Mouse (Mus musculus) liver, embryonic 14.5 days (tissue): ENCODE data around the gene Gm10234. TPM values are rescaled to one million over a fixed set of nuclear protein-coding genes. Genes with fewer than 3 reads are reported as not detected.

Experiments
- ATAC-seq: fragments of 200-750 bp; cut with Nextera tagmentation; 2 replicates; pipeline ENCODE4 v1.8.0; 2017; ENCODE audit warnings: moderate number of reproducible peaks, mild to moderate bottlenecking, moderate library complexity; ENCODE audit not compliant: insufficient read depth
- DNase-seq, 3 experiments: peaks; one replicate each; pipeline ENCODE4 v3.0.0-alpha.2; 2012 to 2013; ENCODE audit warnings: low read depth in 3 of 3, low spot score in 3 of 3
- H3K27ac ChIP-seq: fragments of 300-500 bp; sonication (generic); 2 replicates; pipeline ENCODE4 v1.5.1; 2014; ENCODE audit warnings: moderate library complexity, mild to moderate bottlenecking, control low read depth, inconsistent platforms
- H3K27me3 ChIP-seq: fragments of 300-500 bp; sonication (generic); 2 replicates; pipeline ENCODE4 v1.6.1; 2014; ENCODE audit warnings: mild to moderate bottlenecking, low read length, moderate library complexity; ENCODE audit not compliant: control insufficient read depth, insufficient read depth
- H3K36me3 ChIP-seq: fragments of 300-500 bp; sonication (generic); replicated peaks from 2 replicates; pipeline ENCODE4 v1.6.1; 2014; ENCODE audit warnings: low read depth; ENCODE audit not compliant: control insufficient read depth, insufficient read depth
- H3K4me1 ChIP-seq, 2 experiments: fragments of 200-500 bp in 1 of 2; fragments of 300-500 bp in 1 of 2; sonication (generic) in 1 of 2; replicated peaks; 2 replicates each; pipeline ENCODE4 v1.6.1; 2012 to 2014; ENCODE audit warnings: antibody characterized with exemption in 1 of 2, inconsistent platforms in 1 of 2, low read length in 1 of 2; ENCODE audit not compliant: control insufficient read depth in 2 of 2, insufficient read depth in 2 of 2
- H3K4me2 ChIP-seq: fragments of 300-500 bp; sonication (generic); 2 replicates; pipeline ENCODE4 v1.6.1; 2014; ENCODE audit warnings: low read depth, mild to moderate bottlenecking, control low read depth, moderate library complexity
- H3K4me3 ChIP-seq, 2 experiments: fragments of 200-500 bp in 1 of 2; fragments of 300-500 bp in 1 of 2; sonication (generic) in 1 of 2; 2 replicates each; pipeline ENCODE4 v1.5.1; 2012 to 2014; ENCODE audit warnings: low read depth in 2 of 2, low read length in 2 of 2, mild to moderate bottlenecking in 2 of 2, control low read depth in 1 of 2, inconsistent platforms in 1 of 2, moderate library complexity in 1 of 2; ENCODE audit not compliant: insufficient read depth in 1 of 2
- H3K9ac ChIP-seq: fragments of 300-500 bp; sonication (generic); replicated peaks from 2 replicates; pipeline ENCODE4 v1.6.1; 2014; ENCODE audit warnings: mild to moderate bottlenecking, control low read depth, moderate library complexity
- H3K9me3 ChIP-seq: fragments of 300-500 bp; sonication (generic); 2 replicates; pipeline ENCODE4 v1.6.1; 2016; ENCODE audit warnings: low read length, mixed read lengths; ENCODE audit not compliant: control insufficient read depth
- CTCF ChIP-seq: IDR thresholded peaks from 2 replicates; pipeline ENCODE4 v1.5.1; 2016; ENCODE audit warnings: antibody characterized with exemption, low read depth, control low read depth
- EP300 ChIP-seq: IDR thresholded peaks from 2 replicates; pipeline ENCODE4 v1.6.1; 2016; ENCODE audit warnings: antibody characterized with exemption, low read depth
- WGBS: fragments of 180-500 bp; shearing (Covaris S2); extraction: QIAGEN DNeasy Blood & Tissue Kit; methylation state at CpG from one replicate; pipeline ENCODE4 v1.1.7; 2014; ENCODE audit not compliant: insufficient replicate concordance; 5-methylcytosine and 5-hydroxymethylcytosine counted together
- polyA plus RNA-seq, 2 experiments: library from polyadenylated mRNA; depleted of rRNA in 1 of 2; stranded (reverse) in 1 of 2; unstranded in 1 of 2; fragments of >200 nt; fragmentation: Nextera tagmentation in 1 of 2; extraction: Ambion mirVana in 1 of 2; gene quantifications; 2 replicates each; pipeline versions ENCODE4 v1.2.1 to v1.2.3; 2012 to 2014

Gm10234 gene
- polyA plus RNA-seq (2012; rRNA removed) (not detected in 2 replicates), polyA plus RNA-seq (2014; fragmentation: Nextera tagmentation; extraction: Ambion mirVana) (not detected in 2 replicates)

- Histone ChIP-seq H3K9ac (no peak within 1 kb of the TSS), H3K4me2 (no peak within 1 kb of the TSS), H3K4me3 (no peak within 1 kb of the TSS), H3K9me3 (no peaks in the 10 kb centered on the region), H3K27me3 (no peaks in the 10 kb centered on the region), H3K36me3 (no peaks in the 10 kb centered on the region), H3K27ac (no peak within 1 kb of the TSS), H3K4me1 (no peaks in the 10 kb centered on the region)
- ATAC-seq (no peak), DNase-seq (no peak)
- TF ChIP-seq CTCF (no peak), EP300 (no peak)
Observed at GRCm38 (mm10) chr6:95321812-95322211, at the start of gene Gm10234. Gm10234 (plus strand) TSS chr6:95322112.

- Histone ChIP-seq H3K4me1 (no peaks in the 10 kb centered on the region), H3K36me3 (no peaks in the 10 kb centered on the region), H3K27ac (no peak overlapping the region), H3K4me2 (no peak overlapping the region), H3K9ac (no peak overlapping the region), H3K27me3 (no peaks in the 10 kb centered on the region), H3K4me3 (no peak overlapping the region), H3K9me3 (no peaks in the 10 kb centered on the region)
- DNase-seq: no peak
- no peak for ATAC-seq
- no peak for TF ChIP-seq EP300
- TF ChIP-seq CTCF: no peak
- 73% methylated on average over 1 of the region's 1 CpGs for WGBS
Observed at GRCm38 (mm10) chr6:95277633-95278032, 44.3 kb upstream of the Gm10234 start.

- H3K4me2 ChIP-seq: no peak overlapping the region
- no peak for DNase-seq
- H3K36me3 ChIP-seq: no peaks in the 10 kb centered on the region
- no peak for ATAC-seq
- no peak overlapping the region for H3K27ac ChIP-seq
- no peaks in the 10 kb centered on the region for H3K4me1 ChIP-seq
- H3K9me3 ChIP-seq: no peaks in the 10 kb centered on the region
- no peak for TF ChIP-seq CTCF
- no peak for TF ChIP-seq EP300
- no peak overlapping the region for H3K4me3 ChIP-seq
- no peak overlapping the region for H3K9ac ChIP-seq
- no peaks in the 10 kb centered on the region for H3K27me3 ChIP-seq
- WGBS: 70% methylated on average over 4 of the region's 4 CpGs
Observed at GRCm38 (mm10) chr6:95296025-95296424, 25.9 kb upstream of the Gm10234 start.

GRCm38 (mm10) chr6:95298387-95298786 lies 23.5 kb upstream of the Gm10234 start:
- no peak overlapping the region for H3K4me3 ChIP-seq
- H3K4me2 ChIP-seq: no peak overlapping the region
- no peak for DNase-seq
- no peaks in the 10 kb centered on the region for H3K4me1 ChIP-seq
- H3K36me3 ChIP-seq: no peaks in the 10 kb centered on the region
- H3K27ac ChIP-seq: no peak overlapping the region
- ATAC-seq: no peak
- no peaks in the 10 kb centered on the region for H3K9me3 ChIP-seq
- WGBS: 51% methylated on average over 3 of the region's 3 CpGs
- no peak overlapping the region for H3K9ac ChIP-seq
- H3K27me3 ChIP-seq: no peaks in the 10 kb centered on the region
- TF ChIP-seq CTCF (no peak), EP300 (no peak)

- Histone ChIP-seq H3K27ac (no peak overlapping the region), H3K36me3 (no peaks in the 10 kb centered on the region), H3K4me3 (no peak overlapping the region), H3K4me2 (no peak overlapping the region), H3K4me1 (no peaks in the 10 kb centered on the region), H3K27me3 (no peaks in the 10 kb centered on the region), H3K9ac (no peak overlapping the region), H3K9me3 (no peaks in the 10 kb centered on the region)
- ATAC-seq: no peak
- TF ChIP-seq EP300 (no peak), CTCF (no peak)
- no peak for DNase-seq
- WGBS: 46% methylated on average over 2 of the region's 2 CpGs
Observed at GRCm38 (mm10) chr6:95300658-95301057, 21.3 kb upstream of the Gm10234 start.

- H3K4me2 ChIP-seq: no peak overlapping the region
- no peak overlapping the region for H3K9ac ChIP-seq
- no peak overlapping the region for H3K4me3 ChIP-seq
- no peak overlapping the region for H3K27ac ChIP-seq
- TF ChIP-seq CTCF (no peak), EP300 (no peak)
- ATAC-seq: no peak
- H3K9me3 ChIP-seq: no peaks in the 10 kb centered on the region
- H3K4me1 ChIP-seq: no peaks in the 10 kb centered on the region
- H3K27me3 ChIP-seq: no peaks in the 10 kb centered on the region
- no peak for DNase-seq
- 65% methylated on average over 5 of the region's 5 CpGs for WGBS
- H3K36me3 ChIP-seq: no peaks in the 10 kb centered on the region
Observed at GRCm38 (mm10) chr6:95331191-95331590, 9.3 kb downstream of the Gm10234 start.
